Mouse (Mus musculus) myocyte (in vitro differentiated cells): ENCODE results near the gene Stpg3. TPM values are rescaled to one million over a fixed set of nuclear protein-coding genes. Genes with fewer than 3 reads are reported as not detected.

Experiments used
- H3K27me3 ChIP-seq: one replicate; pipeline ENCODE4 v1.6.1; 2011; ENCODE audit not compliant: control insufficient read depth, insufficient read depth, insufficient read length
- H3K36me3 ChIP-seq: one replicate; pipeline ENCODE4 v1.6.1; 2011; ENCODE audit not compliant: control insufficient read depth, insufficient read depth
- H3K4me2 ChIP-seq: one replicate; pipeline ENCODE4 v1.6.1; 2011; ENCODE audit warnings: low read depth, control low read depth
- H3K4me3 ChIP-seq: one replicate; pipeline ENCODE4 v1.5.1; 2011; ENCODE audit warnings: mild to moderate bottlenecking, control low read depth, moderate library complexity
- H3K79me2 ChIP-seq: one replicate; pipeline ENCODE4 v1.6.1; 2011; ENCODE audit not compliant: control insufficient read depth, insufficient read depth
- H3ac ChIP-seq: one replicate; pipeline ENCODE4 v1.6.1; 2011; ENCODE audit not compliant: control insufficient read depth, insufficient read length
- CEBPB ChIP-seq: IDR thresholded peaks from 2 replicates; pipeline ENCODE4 v1.6.1; 2011; ENCODE audit warnings: mild to moderate bottlenecking, moderate library complexity; ENCODE audit not compliant: poor library complexity, insufficient read depth, severe bottlenecking
- E2F4 ChIP-seq: IDR thresholded peaks from one replicate; pipeline ENCODE4 v1.6.1; 2011; ENCODE audit warnings: mild to moderate bottlenecking, control low read depth, moderate library complexity; ENCODE audit not compliant: insufficient read depth
- MAX ChIP-seq: IDR thresholded peaks from one replicate; pipeline ENCODE4 v1.6.1; 2011; ENCODE audit warnings: low read depth, mild to moderate bottlenecking, control low read depth
- MYOD1 ChIP-seq, 3 experiments: IDR thresholded peaks; one replicate each; pipeline ENCODE4 v1.6.1; 2011; ENCODE audit warnings: control low read depth in 2 of 3, low read depth in 2 of 3, mild to moderate bottlenecking in 2 of 3, moderate library complexity in 1 of 3; ENCODE audit not compliant: insufficient read length in 2 of 3, control insufficient read depth in 1 of 3
- MYOG ChIP-seq, 3 experiments: IDR thresholded peaks; one replicate each; pipeline ENCODE4 v1.6.1; 2011; ENCODE audit warnings: control low read depth in 2 of 3, low read depth in 2 of 3, mild to moderate bottlenecking in 2 of 3; ENCODE audit not compliant: insufficient read length in 2 of 3, control insufficient read depth in 1 of 3, insufficient read depth in 1 of 3
- POLR2A ChIP-seq: IDR thresholded peaks from one replicate; pipeline ENCODE4 v1.6.1; 2011; ENCODE audit warnings: low read depth, mild to moderate bottlenecking, control low read depth, moderate library complexity; ENCODE audit not compliant: insufficient read length
- POLR2AphosphoS2 ChIP-seq: IDR thresholded peaks from one replicate; pipeline ENCODE4 v1.6.1; 2011; ENCODE audit warnings: low read depth, control low read depth; ENCODE audit not compliant: insufficient read length
- REST ChIP-seq: IDR thresholded peaks from one replicate; pipeline ENCODE4 v1.6.1; 2011; ENCODE audit warnings: mild to moderate bottlenecking, control low read depth, moderate library complexity; ENCODE audit not compliant: insufficient read depth, insufficient read length
- SRF ChIP-seq: IDR thresholded peaks from one replicate; pipeline ENCODE4 v1.6.1; 2011; ENCODE audit warnings: low read depth; ENCODE audit not compliant: control insufficient read depth, insufficient read length
- TCF12 ChIP-seq: IDR thresholded peaks from one replicate; pipeline ENCODE4 v1.6.1; 2011; ENCODE audit warnings: mild to moderate bottlenecking, control low read depth; ENCODE audit not compliant: poor library complexity, insufficient read depth, severe bottlenecking
- TCF3 ChIP-seq: IDR thresholded peaks from one replicate; pipeline ENCODE4 v1.6.1; 2011; ENCODE audit warnings: low read depth, control low read depth; ENCODE audit not compliant: insufficient read length
- USF1 ChIP-seq: IDR thresholded peaks from one replicate; pipeline ENCODE4 v1.6.1; 2011; ENCODE audit warnings: low read depth, mild to moderate bottlenecking, control low read depth, moderate library complexity
- polyA plus RNA-seq: library from polyadenylated mRNA; unstranded; fragments of >200 nt; fragmentation: generic; extraction: Trizol; gene quantifications from one replicate; pipeline ENCODE4 v1.2.1, GENCODE M21; 2012; ENCODE audit warnings: missing spikeins

Gene Stpg3
- polyA plus RNA-seq, 1 experiment = not detected

GRCm38 (mm10) chr2:25237522-25237921, 23.1 kb upstream of the Stpg3 start:
- H3ac ChIP-seq = no peak overlapping the region
- no peaks in the 10 kb centered on the region for H3K36me3 ChIP-seq
- H3K4me2 ChIP-seq = no peak overlapping the region
- no peaks in the 10 kb centered on the region for H3K79me2 ChIP-seq
- TF ChIP-seq MAX = no peak
- TF ChIP-seq MYOD1 (IDR thresholded peaks at IDR 0.05; ENCODE audit: control insufficient read depth in 1 of 3, insufficient read length in 2 of 3, low read depth in 2 of 3) = no peak
- TF ChIP-seq CEBPB = no peak
- TF ChIP-seq POLR2A = no peak
- TF ChIP-seq USF1 = no peak
- TF ChIP-seq MYOG (IDR thresholded peaks at IDR 0.05; ENCODE audit: control insufficient read depth in 1 of 3, insufficient read depth in 1 of 3, insufficient read length in 2 of 3, low read depth in 2 of 3) = no peak
- no peak for TF ChIP-seq SRF
- TF ChIP-seq POLR2AphosphoS2 = no peak
- no peak for TF ChIP-seq TCF3
- no peak for TF ChIP-seq REST
- no peak for TF ChIP-seq E2F4
- peaks cover 55% of the 10 kb centered on the region for H3K27me3 ChIP-seq
- H3K4me3 ChIP-seq = no peak overlapping the region

GRCm38 (mm10) chr2:25236614-25237013, 22.2 kb upstream of the Stpg3 start, which contains the start of gene Rnf224:
Rnf224 (minus strand) TSS chr2:25236787.
- no peak within 1 kb of the TSS for H3K4me2 ChIP-seq
- TF ChIP-seq REST (no peak), TCF12 (no peak), SRF (no peak), MYOG (IDR thresholded peaks at IDR 0.05; ENCODE audit: control insufficient read depth in 1 of 3, insufficient read depth in 1 of 3, insufficient read length in 2 of 3, low read depth in 2 of 3) (no peak), E2F4 (no peak), TCF3 (no peak), MYOD1 (IDR thresholded peaks at IDR 0.05; ENCODE audit: control insufficient read depth in 1 of 3, insufficient read length in 2 of 3, low read depth in 2 of 3) (no peak), MAX (no peak), POLR2AphosphoS2 (no peak), USF1 (no peak), POLR2A (no peak), CEBPB (no peak)
- no peaks in the 10 kb centered on the region for H3K36me3 ChIP-seq
- no peak within 1 kb of the TSS for H3ac ChIP-seq
- peaks cover 55% of the 10 kb centered on the region for H3K27me3 ChIP-seq
- H3K79me2 ChIP-seq = no peaks in the 10 kb centered on the region
- no peak within 1 kb of the TSS for H3K4me3 ChIP-seq

- Histone ChIP-seq H3K4me2 (no peak overlapping the region), H3K79me2 (no peaks in the 10 kb centered on the region), H3K4me3 (no peak overlapping the region), H3ac (no peak overlapping the region), H3K36me3 (no peaks in the 10 kb centered on the region), H3K27me3 (peaks cover 69% of the 10 kb centered on the region)
- TF ChIP-seq MYOD1 (IDR thresholded peaks at IDR 0.05; ENCODE audit: control insufficient read depth in 1 of 3, insufficient read length in 2 of 3, low read depth in 2 of 3) (no peak), E2F4 (no peak), POLR2A (no peak), TCF12 (no peak), REST (no peak), TCF3 (no peak), MAX (no peak), CEBPB (no peak), MYOG (IDR thresholded peaks at IDR 0.05; ENCODE audit: control insufficient read depth in 1 of 3, insufficient read depth in 1 of 3, insufficient read length in 2 of 3, low read depth in 2 of 3) (no peak), USF1 (no peak), POLR2AphosphoS2 (no peak), SRF (no peak)
These were observed 20.2 kb upstream of the Stpg3 start for GRCm38 (mm10) chr2:25234551-25235220.

GRCm38 (mm10) chr2:25234050-25234449, 19.6 kb upstream of the Stpg3 start, which contains the start of gene Slc34a3:
Slc34a3 (minus strand) TSS chr2:25234364.
- Histone ChIP-seq H3K4me3 (no peak within 1 kb of the TSS), H3K27me3 (peaks cover 69% of the 10 kb centered on the region), H3K4me2 (no peak within 1 kb of the TSS), H3K36me3 (no peaks in the 10 kb centered on the region), H3K79me2 (no peaks in the 10 kb centered on the region), H3ac (no peak within 1 kb of the TSS)
- TF ChIP-seq POLR2AphosphoS2 (no peak), SRF (no peak)

GRCm38 (mm10) chr2:25233421-25233820, 19.0 kb upstream of the Stpg3 start:
- no peak overlapping the region for H3ac ChIP-seq
- TF ChIP-seq REST (no peak), SRF (no peak), TCF3 (no peak), POLR2A (no peak), CEBPB (no peak), MYOD1 (IDR thresholded peaks at IDR 0.05; ENCODE audit: control insufficient read depth in 1 of 3, insufficient read length in 2 of 3, low read depth in 2 of 3) (no peak), MAX (no peak), E2F4 (no peak), TCF12 (no peak), MYOG (IDR thresholded peaks at IDR 0.05; ENCODE audit: control insufficient read depth in 1 of 3, insufficient read depth in 1 of 3, insufficient read length in 2 of 3, low read depth in 2 of 3) (no peak), POLR2AphosphoS2 (no peak), USF1 (no peak)
- no peaks in the 10 kb centered on the region for H3K36me3 ChIP-seq
- H3K4me2 ChIP-seq = no peak overlapping the region
- no peak overlapping the region for H3K4me3 ChIP-seq
- peaks cover 69% of the 10 kb centered on the region for H3K27me3 ChIP-seq
- no peaks in the 10 kb centered on the region for H3K79me2 ChIP-seq
